Mouse (Mus musculus) erythroid progenitor cell, adult 5-6 weeks (primary cell): ENCODE data around the gene Noxo1. TPM values are rescaled to one million over a fixed set of nuclear protein-coding genes. Genes with fewer than 3 reads are reported as not detected.

Experiments used
- ATAC-seq: replicated peaks from 2 replicates; pipeline ENCODE4 v1.8.0; 2016; ENCODE audit warnings: moderate number of reproducible peaks, mild to moderate bottlenecking, moderate TSS enrichment, inconsistent platforms; ENCODE audit not compliant: poor library complexity, low FRiP score, severe bottlenecking
- total RNA-seq, 2 experiments: library from RNA; stranded (forward) in 1 of 2; stranded (reverse) in 1 of 2; fragments of 150-400 nt in 1 of 2; fragments of 186-747, 209-891 nt in 1 of 2; gene quantifications; 2 replicates each; pipeline versions ENCODE4 v1.2.3 to v1.2.4; 2015 to 2017; ENCODE audit warnings: low replicate concordance in 2 of 2

Noxo1 gene
- total RNA-seq, 2 experiments from 2014 or later = not detected

DNA sequence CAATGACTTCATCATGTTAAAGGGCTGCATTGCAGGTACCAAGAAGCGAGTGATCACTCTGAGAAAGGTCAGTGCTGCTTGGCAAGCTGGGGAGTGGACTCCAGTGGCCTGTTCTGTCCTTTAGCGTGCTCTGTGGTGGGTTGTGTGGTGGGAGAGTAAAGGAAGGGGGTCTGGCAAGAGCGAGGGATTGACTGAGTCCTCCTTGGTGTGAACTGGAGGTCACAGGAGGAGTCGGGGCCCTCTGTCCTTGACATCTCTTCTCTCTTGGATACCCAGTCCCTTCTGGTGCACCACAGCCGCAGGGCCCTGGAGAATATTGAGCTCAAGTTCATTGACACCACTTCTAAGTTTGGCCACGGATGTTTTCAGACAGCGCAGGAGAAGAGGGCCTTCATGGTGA, 39.4 kb downstream of the Noxo1 start:
- ATAC-seq = no peak

DNA sequence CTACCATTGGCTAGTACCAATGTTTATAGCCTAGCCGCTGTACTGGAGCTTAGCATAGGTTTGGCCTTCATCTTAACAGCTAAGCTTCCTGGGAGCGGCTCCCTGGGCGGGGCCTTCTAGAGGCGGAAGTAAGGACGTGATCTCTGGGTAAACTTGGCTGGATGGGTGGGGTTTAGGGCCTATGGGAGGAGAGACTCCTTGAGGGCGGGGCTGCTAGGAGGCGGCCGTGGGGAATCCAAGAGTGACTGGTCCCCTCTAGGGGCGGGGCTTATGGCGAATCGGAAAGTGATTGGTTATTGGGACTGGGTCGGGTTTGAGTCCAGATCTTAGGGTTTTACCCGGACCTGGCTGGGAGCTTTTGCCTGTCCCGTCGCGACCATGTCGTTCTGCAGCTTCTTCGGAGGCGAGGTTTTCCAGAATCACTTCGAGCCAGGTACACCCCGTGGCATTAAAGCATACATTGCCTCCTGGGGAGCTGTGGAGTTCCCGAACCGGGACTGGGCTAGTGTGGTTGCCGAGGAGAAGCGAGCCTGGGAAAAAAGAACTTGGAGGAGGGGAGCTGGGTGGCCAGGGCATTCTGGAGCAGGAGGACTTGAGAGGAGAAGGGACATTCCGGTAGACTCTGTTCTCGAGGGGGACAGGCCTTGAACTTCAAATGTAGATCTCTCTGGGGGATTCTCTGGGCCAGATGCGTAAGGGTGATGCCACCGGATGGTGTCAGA, 40.5 kb downstream of the Noxo1 start, which contains the start of gene Msrb1:
Gene Msrb1 (plus strand): TSS at position 313 of the 722 bp plus-strand sequence.
- peak; percentile 96 for ATAC-seq

DNA sequence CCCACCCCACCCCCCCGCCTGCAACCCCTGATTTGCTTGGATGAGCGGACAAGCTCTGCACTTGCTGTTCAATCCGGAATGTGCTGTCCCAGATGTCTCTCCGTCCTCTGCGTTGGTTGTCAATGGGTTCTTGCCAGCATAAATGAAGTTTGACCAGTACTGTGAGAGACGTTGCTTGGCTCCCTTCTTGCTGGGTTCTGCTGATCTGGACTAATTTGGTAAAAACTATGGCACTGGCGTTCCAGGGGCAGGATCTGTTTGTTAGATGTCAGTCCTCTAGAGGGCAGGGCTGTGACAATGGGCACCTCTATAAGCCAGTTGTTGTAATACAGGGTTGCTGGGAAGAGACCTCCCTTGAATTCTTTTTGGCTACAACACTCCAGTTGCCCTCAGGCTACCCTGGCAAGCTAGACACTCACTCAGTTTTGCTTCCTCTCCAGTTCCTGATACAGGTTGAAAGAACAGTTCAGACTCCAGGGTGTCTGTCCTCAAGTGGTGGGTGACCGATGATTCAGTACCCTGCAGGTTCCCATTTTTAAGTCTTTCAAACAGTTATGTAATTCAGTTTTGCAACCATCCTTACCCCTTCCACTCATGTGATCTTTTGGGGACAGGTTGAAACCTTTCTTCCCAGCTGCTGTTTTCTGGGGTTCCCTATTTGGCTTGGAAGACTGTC, 41.2 kb downstream of the Noxo1 start:
- ATAC-seq = no peak

DNA sequence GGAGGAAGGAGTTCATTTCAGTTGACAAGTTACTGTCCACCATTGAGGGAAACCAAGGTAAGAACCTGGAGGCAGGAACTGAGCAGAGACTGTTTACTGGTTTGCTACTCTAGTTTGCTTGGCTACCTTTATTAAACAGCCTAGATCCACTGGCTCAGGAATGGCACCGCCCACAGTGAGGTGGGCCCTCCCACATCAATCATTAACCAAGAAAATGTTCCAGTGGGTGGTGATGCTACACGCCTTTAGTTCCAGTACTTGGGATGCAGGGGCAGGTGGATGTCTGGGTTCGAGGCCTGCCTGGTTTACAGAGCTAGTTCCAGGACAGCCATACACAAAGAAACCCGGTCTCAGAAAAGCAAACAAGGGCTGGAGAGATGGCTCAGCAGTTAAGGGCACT, 42.2 kb downstream of the Noxo1 start:
- ATAC-seq = no peak

GRCm38 (mm10) chr17:24739926-24740325, 43.9 kb downstream of the Noxo1 start:
- ATAC-seq = no peak

DNA sequence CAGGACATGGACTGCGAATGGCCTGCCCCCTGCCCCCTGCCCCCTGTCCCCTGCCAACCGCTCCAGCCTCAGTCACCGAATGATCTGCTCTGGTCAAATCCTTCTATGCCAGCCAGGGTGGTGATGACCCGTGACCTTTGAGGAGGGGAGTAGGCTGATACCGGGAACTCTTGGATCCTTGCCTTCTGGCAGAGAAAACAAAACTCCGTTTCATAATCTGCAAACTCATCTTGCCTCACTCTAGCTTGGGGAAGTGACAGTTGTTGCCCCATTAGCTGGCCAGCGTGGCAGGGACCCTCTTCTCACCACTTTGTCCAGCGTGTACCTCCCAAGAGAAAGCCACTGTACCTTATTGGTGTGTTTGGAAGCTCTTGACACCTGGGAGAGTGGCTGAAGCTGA, 46.3 kb downstream of the Noxo1 start:
- no peak for ATAC-seq

- no peak for ATAC-seq
These were observed 47.9 kb downstream of the Noxo1 start for GRCm38 (mm10) chr17:24743896-24744295.

GRCm38 (mm10) chr17:24744381-24744780, 48.3 kb downstream of the Noxo1 start:
- ATAC-seq = no peak

DNA sequence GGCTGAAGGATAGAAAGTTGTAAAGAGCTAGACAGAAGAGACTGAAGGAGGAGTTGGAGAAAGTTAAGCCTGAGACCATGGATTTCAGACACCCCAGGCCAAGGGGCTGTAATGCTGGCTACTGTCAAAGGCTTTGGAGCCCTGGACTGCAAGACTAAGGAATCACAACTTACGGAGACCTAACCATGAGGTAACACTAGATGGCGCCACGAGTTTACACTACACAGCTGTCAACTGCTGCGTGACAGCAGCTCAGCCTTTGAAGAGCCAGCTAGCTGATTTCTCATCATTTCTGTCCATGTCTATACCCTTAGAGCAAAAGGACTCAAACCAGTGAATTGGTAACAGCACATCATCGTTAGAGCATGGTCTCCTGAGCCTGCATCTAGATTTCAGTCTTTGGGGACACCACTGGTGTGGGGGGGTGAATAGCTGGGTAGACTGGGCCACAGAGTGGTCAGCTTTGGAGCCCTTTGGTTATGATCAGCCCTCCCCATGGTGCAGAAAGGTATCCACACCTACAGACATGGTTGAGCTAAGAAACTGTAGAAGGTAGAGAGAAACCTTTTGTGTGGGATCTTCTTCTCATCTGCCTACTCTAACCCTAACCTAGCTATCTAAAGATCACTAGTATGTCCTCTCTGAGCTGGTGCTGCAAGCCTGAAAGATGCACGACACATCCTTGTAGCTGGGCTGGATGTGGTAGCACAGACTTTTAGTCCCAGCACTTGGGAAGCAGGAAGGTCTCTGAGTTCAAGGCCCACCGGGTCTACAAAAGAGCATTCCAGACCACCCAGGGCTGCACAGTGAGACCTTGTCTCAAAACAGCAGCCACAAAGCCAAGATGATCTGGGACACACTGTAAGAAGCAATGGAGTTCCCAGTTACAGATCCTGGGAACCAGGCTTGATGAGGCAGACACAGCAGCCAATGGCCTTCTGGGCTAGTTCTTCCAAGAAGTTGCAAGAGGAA, 49.8 kb downstream of the Noxo1 start:
- peak; percentile 84 for ATAC-seq

- no peak for ATAC-seq
These were observed 51.0 kb downstream of the Noxo1 start for GRCm38 (mm10) chr17:24746986-24747385.

Other genes starting within 250 kb of the Noxo1 start
Only the 30 nearest of the 32 such genes appear.
- gene Pgp, start 225.8 kb upstream of the Noxo1 start, total RNA-seq (2015; ENCODE audit: low replicate concordance) = 28.1 and 48.6 TPM in 2 replicates
- 35.8 and 43.4 TPM in 2 replicates for gene Pgp, start 225.8 kb upstream of the Noxo1 start, total RNA-seq (2017; ENCODE audit: low replicate concordance)
- not detected in 2 replicates for gene Bricd5, start 222.3 kb upstream of the Noxo1 start, total RNA-seq (2015; ENCODE audit: low replicate concordance)
- 2.1 TPM in 1 of 2 replicates, not detected in the other for gene Bricd5, start 222.3 kb upstream of the Noxo1 start, total RNA-seq (2017; ENCODE audit: low replicate concordance)
- gene Mlst8, start 217.2 kb upstream of the Noxo1 start, total RNA-seq (2015; ENCODE audit: low replicate concordance) = 6.5 and 27.7 TPM in 2 replicates
- gene Mlst8, start 217.2 kb upstream of the Noxo1 start, total RNA-seq (2017; ENCODE audit: low replicate concordance) = 16.8 and 20.5 TPM in 2 replicates
- gene Caskin1, start 207.6 kb upstream of the Noxo1 start, total RNA-seq (2015; ENCODE audit: low replicate concordance) = not detected in 2 replicates
- not detected in 2 replicates for gene Caskin1, start 207.6 kb upstream of the Noxo1 start, total RNA-seq (2017; ENCODE audit: low replicate concordance)
- 49.0 and 54.1 TPM in 2 replicates for gene Traf7, start 168.3 kb upstream of the Noxo1 start, total RNA-seq (2015; ENCODE audit: low replicate concordance)
- 73.9 and 83.1 TPM in 2 replicates for gene Traf7, start 168.3 kb upstream of the Noxo1 start, total RNA-seq (2017; ENCODE audit: low replicate concordance)
- 1.1 TPM in 1 of 2 replicates, not detected in the other for gene Rab26, start 162.0 kb upstream of the Noxo1 start, total RNA-seq (2015; ENCODE audit: low replicate concordance)
- gene Rab26, start 162.0 kb upstream of the Noxo1 start, total RNA-seq (2017; ENCODE audit: low replicate concordance) = not detected in 2 replicates
- 11.3 and 11.9 TPM in 2 replicates for gene Pkd1, start 146.4 kb upstream of the Noxo1 start, total RNA-seq (2015; ENCODE audit: low replicate concordance)
- gene Pkd1, start 146.4 kb upstream of the Noxo1 start, total RNA-seq (2017; ENCODE audit: low replicate concordance) = 11.7 and 22.5 TPM in 2 replicates
- 49.0 and 56.6 TPM in 2 replicates for gene Tsc2, start 63.6 kb upstream of the Noxo1 start, total RNA-seq (2015; ENCODE audit: low replicate concordance)
- 13.5 and 28.4 TPM in 2 replicates for gene Tsc2, start 63.6 kb upstream of the Noxo1 start, total RNA-seq (2017; ENCODE audit: low replicate concordance)
- gene Nthl1, start 63.6 kb upstream of the Noxo1 start, total RNA-seq (2015; ENCODE audit: low replicate concordance) = not detected in 2 replicates
- gene Nthl1, start 63.6 kb upstream of the Noxo1 start, total RNA-seq (2017; ENCODE audit: low replicate concordance) = 0.39 and 1.1 TPM in 2 replicates
- gene Slc9a3r2, start 45.9 kb upstream of the Noxo1 start, total RNA-seq (2015; ENCODE audit: low replicate concordance) = 0.84 TPM in 1 of 2 replicates, not detected in the other
- gene Slc9a3r2, start 45.9 kb upstream of the Noxo1 start, total RNA-seq (2017; ENCODE audit: low replicate concordance) = not detected in 2 replicates
- not detected in 2 replicates for gene Npw, start 37.8 kb upstream of the Noxo1 start, total RNA-seq (2015; ENCODE audit: low replicate concordance)
- not detected in 2 replicates for gene Npw, start 37.8 kb upstream of the Noxo1 start, total RNA-seq (2017; ENCODE audit: low replicate concordance)
- gene Zfp598, start 26.5 kb upstream of the Noxo1 start, total RNA-seq (2015; ENCODE audit: low replicate concordance) = 13.4 and 18.4 TPM in 2 replicates
- 9.2 and 12.0 TPM in 2 replicates for gene Zfp598, start 26.5 kb upstream of the Noxo1 start, total RNA-seq (2017; ENCODE audit: low replicate concordance)
- gene Syngr3, start 6.3 kb upstream of the Noxo1 start, total RNA-seq (2015; ENCODE audit: low replicate concordance) = not detected in 2 replicates
- not detected in 2 replicates for gene Syngr3, start 6.3 kb upstream of the Noxo1 start, total RNA-seq (2017; ENCODE audit: low replicate concordance)
- 9.6 and 15.9 TPM in 2 replicates for gene Gfer, start 78 bp upstream of the Noxo1 start, total RNA-seq (2015; ENCODE audit: low replicate concordance)
- gene Gfer, start 78 bp upstream of the Noxo1 start, total RNA-seq (2017; ENCODE audit: low replicate concordance) = 14.0 and 15.7 TPM in 2 replicates
- 5.8 and 10.1 TPM in 2 replicates for gene Tbl3, start 11.4 kb downstream of the Noxo1 start, total RNA-seq (2015; ENCODE audit: low replicate concordance)
- 4.8 and 9.0 TPM in 2 replicates for gene Tbl3, start 11.4 kb downstream of the Noxo1 start, total RNA-seq (2017; ENCODE audit: low replicate concordance)
- not detected in 2 replicates for gene Rnf151, start 21.8 kb downstream of the Noxo1 start, total RNA-seq (2015; ENCODE audit: low replicate concordance)
- not detected in 2 replicates for gene Rnf151, start 21.8 kb downstream of the Noxo1 start, total RNA-seq (2017; ENCODE audit: low replicate concordance)
- gene Rps2, start 21.9 kb downstream of the Noxo1 start, total RNA-seq (2015; ENCODE audit: low replicate concordance) = 1,299 and 1,601 TPM in 2 replicates
- gene Rps2, start 21.9 kb downstream of the Noxo1 start, total RNA-seq (2017; ENCODE audit: low replicate concordance) = 315 and 526 TPM in 2 replicates
- gene Ndufb10, start 28.2 kb downstream of the Noxo1 start, total RNA-seq (2015; ENCODE audit: low replicate concordance) = 178 and 200 TPM in 2 replicates
- gene Ndufb10, start 28.2 kb downstream of the Noxo1 start, total RNA-seq (2017; ENCODE audit: low replicate concordance) = 84.0 and 122 TPM in 2 replicates
- gene Rpl3l, start 31.6 kb downstream of the Noxo1 start, total RNA-seq (2015; ENCODE audit: low replicate concordance) = not detected in 2 replicates
- gene Rpl3l, start 31.6 kb downstream of the Noxo1 start, total RNA-seq (2017; ENCODE audit: low replicate concordance) = not detected in 2 replicates
- 108 and 112 TPM in 2 replicates for gene Msrb1, start 40.4 kb downstream of the Noxo1 start, total RNA-seq (2015; ENCODE audit: low replicate concordance)
- 29.5 and 61.6 TPM in 2 replicates for gene Msrb1, start 40.4 kb downstream of the Noxo1 start, total RNA-seq (2017; ENCODE audit: low replicate concordance)
- gene Hs3st6, start 56.8 kb downstream of the Noxo1 start, total RNA-seq (2015; ENCODE audit: low replicate concordance) = not detected in 2 replicates
- not detected in 2 replicates for gene Hs3st6, start 56.8 kb downstream of the Noxo1 start, total RNA-seq (2017; ENCODE audit: low replicate concordance)
- not detected in 2 replicates for gene Meiob, start 108.1 kb downstream of the Noxo1 start, total RNA-seq (2015; ENCODE audit: low replicate concordance)
- gene Meiob, start 108.1 kb downstream of the Noxo1 start, total RNA-seq (2017; ENCODE audit: low replicate concordance) = not detected in 2 replicates
- gene Hagh, start 143.9 kb downstream of the Noxo1 start, total RNA-seq (2015; ENCODE audit: low replicate concordance) = 350 and 357 TPM in 2 replicates
- gene Hagh, start 143.9 kb downstream of the Noxo1 start, total RNA-seq (2017; ENCODE audit: low replicate concordance) = 157 and 279 TPM in 2 replicates
- gene Fahd1, start 154.1 kb downstream of the Noxo1 start, total RNA-seq (2015; ENCODE audit: low replicate concordance) = 50.5 and 87.6 TPM in 2 replicates
- gene Fahd1, start 154.1 kb downstream of the Noxo1 start, total RNA-seq (2017; ENCODE audit: low replicate concordance) = 73.2 and 83.4 TPM in 2 replicates
- 0.84 TPM in 1 of 2 replicates, not detected in the other for gene Igfals, start 169.8 kb downstream of the Noxo1 start, total RNA-seq (2015; ENCODE audit: low replicate concordance)
- gene Igfals, start 169.8 kb downstream of the Noxo1 start, total RNA-seq (2017; ENCODE audit: low replicate concordance) = not detected in 2 replicates
- gene Nubp2, start 190.1 kb downstream of the Noxo1 start, total RNA-seq (2015; ENCODE audit: low replicate concordance) = 31.9 and 50.8 TPM in 2 replicates
- 35.0 and 44.1 TPM in 2 replicates for gene Nubp2, start 190.1 kb downstream of the Noxo1 start, total RNA-seq (2017; ENCODE audit: low replicate concordance)
- gene Spsb3, start 190.4 kb downstream of the Noxo1 start, total RNA-seq (2015; ENCODE audit: low replicate concordance) = 84.0 and 90.5 TPM in 2 replicates
- 47.5 and 65.7 TPM in 2 replicates for gene Spsb3, start 190.4 kb downstream of the Noxo1 start, total RNA-seq (2017; ENCODE audit: low replicate concordance)
- gene Eme2, start 198.9 kb downstream of the Noxo1 start, total RNA-seq (2015; ENCODE audit: low replicate concordance) = 6.3 and 14.4 TPM in 2 replicates
- 12.7 and 24.5 TPM in 2 replicates for gene Eme2, start 198.9 kb downstream of the Noxo1 start, total RNA-seq (2017; ENCODE audit: low replicate concordance)
- gene Mrps34, start 198.9 kb downstream of the Noxo1 start, total RNA-seq (2015; ENCODE audit: low replicate concordance) = 8.3 and 9.6 TPM in 2 replicates
- gene Mrps34, start 198.9 kb downstream of the Noxo1 start, total RNA-seq (2017; ENCODE audit: low replicate concordance) = 9.1 and 19.4 TPM in 2 replicates
- 151 and 169 TPM in 2 replicates for gene Nme3, start 200.3 kb downstream of the Noxo1 start, total RNA-seq (2015; ENCODE audit: low replicate concordance)
- 95.5 and 101 TPM in 2 replicates for gene Nme3, start 200.3 kb downstream of the Noxo1 start, total RNA-seq (2017; ENCODE audit: low replicate concordance)